Mouse (Mus musculus) layer of hippocampus, postnatal 36 days (tissue): ENCODE results near the gene 1700010B08Rik. TPM values are rescaled to one million over a fixed set of nuclear protein-coding genes. Genes with fewer than 3 reads are reported as not detected.
"Not testable (repeated sequence)": the region's sequence is repeated elsewhere in the genome, so short reads cannot be mapped to it uniquely, and the experiment has no call there.

ENCODE experiments used
- DNase-seq, 2 experiments: peaks; one replicate each; pipeline ENCODE4 v3.0.0; 2022
- total RNA-seq, 2 experiments: library from RNA; stranded (reverse); gene quantifications; 2 replicates each; pipeline ENCODE4 v1.2.3; 2021

Gene 1700010B08Rik
- not detected for total RNA-seq

GRCm38 (mm10) chr2:173719115-173719514 lies at the start of gene 1700010B08Rik:
Gene 1700010B08Rik (plus strand): TSS chr2:173719415.
- not testable (repeated sequence) for DNase-seq

- DNase-seq = no peak
These were observed 46.8 kb upstream of the 1700010B08Rik start for GRCm38 (mm10) chr2:173672328-173672896.

GRCm38 (mm10) chr2:173673469-173673868 lies 45.7 kb upstream of the 1700010B08Rik start:
- no peak for DNase-seq

GRCm38 (mm10) chr2:173678593-173678992 lies 40.6 kb upstream of the 1700010B08Rik start:
- DNase-seq = no peak

- no peak for DNase-seq
These were observed 40.0 kb upstream of the 1700010B08Rik start for GRCm38 (mm10) chr2:173679217-173679616.

GRCm38 (mm10) chr2:173680153-173680552 lies 39.1 kb upstream of the 1700010B08Rik start:
- DNase-seq = no peak

GRCm38 (mm10) chr2:173682773-173683172 lies 36.4 kb upstream of the 1700010B08Rik start:
- DNase-seq = no peak

- no peak for DNase-seq
These were observed 33.3 kb upstream of the 1700010B08Rik start for GRCm38 (mm10) chr2:173685781-173686361.

GRCm38 (mm10) chr2:173687363-173687762 lies 31.9 kb upstream of the 1700010B08Rik start:
- DNase-seq = no peak

- no peak for DNase-seq
These were observed 29.4 kb upstream of the 1700010B08Rik start for GRCm38 (mm10) chr2:173689835-173690234.

- no peak for DNase-seq
These were observed 27.5 kb upstream of the 1700010B08Rik start for GRCm38 (mm10) chr2:173691748-173692147.

- no peak for DNase-seq
These were observed 26.5 kb upstream of the 1700010B08Rik start for GRCm38 (mm10) chr2:173692693-173693092.

GRCm38 (mm10) chr2:173698850-173699249 lies 20.4 kb upstream of the 1700010B08Rik start:
- DNase-seq = no peak

- no peak for DNase-seq
These were observed 16.9 kb upstream of the 1700010B08Rik start for GRCm38 (mm10) chr2:173702096-173702866.

GRCm38 (mm10) chr2:173702867-173703237 lies 16.4 kb upstream of the 1700010B08Rik start:
- no peak for DNase-seq

GRCm38 (mm10) chr2:173705827-173706551 lies 13.2 kb upstream of the 1700010B08Rik start:
- DNase-seq = no peak

- DNase-seq = not testable (repeated sequence)
These were observed 11.6 kb upstream of the 1700010B08Rik start for GRCm38 (mm10) chr2:173707626-173708025.

- no peak for DNase-seq
These were observed 9.0 kb upstream of the 1700010B08Rik start for GRCm38 (mm10) chr2:173710193-173710592.

- no peak for DNase-seq
These were observed 6.6 kb upstream of the 1700010B08Rik start for GRCm38 (mm10) chr2:173712656-173713055.

- no peak for DNase-seq
These were observed 6.0 kb upstream of the 1700010B08Rik start for GRCm38 (mm10) chr2:173713241-173713640.

- DNase-seq = no peak
These were observed 4.5 kb upstream of the 1700010B08Rik start for GRCm38 (mm10) chr2:173714620-173715218.

- DNase-seq = no peak
These were observed 2.2 kb upstream of the 1700010B08Rik start for GRCm38 (mm10) chr2:173716966-173717365.
